Mouse (Mus musculus) monocyte, adult 2 months (primary cell): Measurements from ENCODE around the gene Selenot.

Experiments
- DNase-seq, 2 experiments: peaks; one replicate each; pipeline ENCODE4 v3.0.0; 2022; ENCODE audit warnings: low spot score in 2 of 2, low read depth in 1 of 2

Selenot gene

DNA sequence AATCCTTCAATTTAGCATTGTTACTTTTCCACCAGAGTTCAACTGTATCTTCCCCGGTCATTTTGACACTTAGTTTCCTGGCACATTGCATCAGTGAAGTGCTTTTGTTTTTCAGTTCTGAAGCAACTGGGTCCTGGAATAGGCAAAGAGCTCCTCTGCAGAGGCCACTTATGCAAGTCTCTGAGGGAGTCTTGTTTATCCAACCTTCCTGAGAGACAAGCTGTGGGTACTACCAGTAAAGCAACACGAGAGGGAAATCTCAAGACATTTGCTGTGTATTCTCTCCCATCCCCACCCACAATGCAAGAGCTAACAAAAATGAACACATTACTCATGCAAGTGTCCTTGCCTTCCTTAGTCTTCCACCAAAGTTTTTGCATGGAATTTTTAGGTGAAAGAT is 55.3 kb downstream of the Selenot start:
- DNase-seq, result no peak

DNA sequence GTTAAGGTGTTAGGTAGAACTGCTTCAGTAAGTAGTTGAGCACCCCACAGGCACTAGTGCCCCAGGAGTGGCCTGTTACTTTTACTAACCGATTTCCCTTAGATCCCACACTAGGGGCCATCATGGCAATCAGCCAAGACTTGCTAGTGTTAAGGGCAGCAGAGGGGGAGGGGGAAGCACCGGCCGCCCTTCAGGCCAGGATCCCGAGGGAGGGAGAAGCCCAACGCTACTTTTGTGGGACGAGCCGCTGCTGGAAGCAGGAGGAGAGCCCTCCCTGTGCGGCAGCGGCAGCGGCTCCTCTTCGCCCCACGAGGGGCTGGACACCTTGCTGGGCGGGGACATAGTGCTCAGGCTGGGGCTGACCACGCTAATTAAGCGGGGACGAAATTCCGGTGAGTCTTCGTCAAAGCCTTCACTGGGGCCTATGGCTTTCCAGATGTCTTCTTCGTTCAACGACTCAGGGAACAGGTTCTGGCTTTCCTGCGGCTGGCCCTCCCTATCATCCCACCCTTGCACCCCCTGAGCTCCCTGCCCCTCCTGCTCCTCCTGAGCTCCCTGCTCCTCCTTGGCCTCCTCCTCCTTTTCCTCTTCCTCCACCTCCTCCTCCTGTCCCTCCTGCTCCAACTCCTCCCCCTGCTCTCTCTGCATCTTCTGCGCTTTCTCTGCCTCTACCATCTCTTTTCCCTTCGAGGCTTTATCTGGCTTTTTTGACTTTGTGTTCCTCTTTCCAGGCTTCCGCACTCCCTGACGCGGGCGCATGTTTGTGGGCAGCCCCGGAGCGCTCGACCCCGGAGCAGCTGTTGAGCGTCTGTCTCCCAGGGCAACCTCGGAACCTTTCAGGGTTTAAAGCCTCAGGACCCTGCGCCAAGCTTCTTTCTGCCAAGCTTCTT is 60.2 kb downstream of the Selenot start, which contains the start of gene Erich6:
Gene Erich6, minus strand, starts transcription at position 802 of the 890 bp plus-strand sequence.
- no peak for DNase-seq
